Mouse (Mus musculus) layer of hippocampus, postnatal 25 days (tissue): ENCODE data around the gene Gabrq. TPM values are rescaled to one million over a fixed set of nuclear protein-coding genes. Genes with fewer than 3 reads are reported as not detected.

Experiments
- DNase-seq, 2 experiments: peaks; one replicate each; pipeline ENCODE4 v3.0.0; 2022; ENCODE audit warnings: mixed read lengths in 2 of 2, low spot score in 1 of 2; ENCODE audit errors: extremely low spot score in 1 of 2
- total RNA-seq, 2 experiments: library from RNA; stranded (reverse); gene quantifications; 2 replicates each; pipeline ENCODE4 v1.2.3; 2021

Gene Gabrq
- total RNA-seq = under 1 TPM; 0.73 to 0.79 TPM

DNA sequence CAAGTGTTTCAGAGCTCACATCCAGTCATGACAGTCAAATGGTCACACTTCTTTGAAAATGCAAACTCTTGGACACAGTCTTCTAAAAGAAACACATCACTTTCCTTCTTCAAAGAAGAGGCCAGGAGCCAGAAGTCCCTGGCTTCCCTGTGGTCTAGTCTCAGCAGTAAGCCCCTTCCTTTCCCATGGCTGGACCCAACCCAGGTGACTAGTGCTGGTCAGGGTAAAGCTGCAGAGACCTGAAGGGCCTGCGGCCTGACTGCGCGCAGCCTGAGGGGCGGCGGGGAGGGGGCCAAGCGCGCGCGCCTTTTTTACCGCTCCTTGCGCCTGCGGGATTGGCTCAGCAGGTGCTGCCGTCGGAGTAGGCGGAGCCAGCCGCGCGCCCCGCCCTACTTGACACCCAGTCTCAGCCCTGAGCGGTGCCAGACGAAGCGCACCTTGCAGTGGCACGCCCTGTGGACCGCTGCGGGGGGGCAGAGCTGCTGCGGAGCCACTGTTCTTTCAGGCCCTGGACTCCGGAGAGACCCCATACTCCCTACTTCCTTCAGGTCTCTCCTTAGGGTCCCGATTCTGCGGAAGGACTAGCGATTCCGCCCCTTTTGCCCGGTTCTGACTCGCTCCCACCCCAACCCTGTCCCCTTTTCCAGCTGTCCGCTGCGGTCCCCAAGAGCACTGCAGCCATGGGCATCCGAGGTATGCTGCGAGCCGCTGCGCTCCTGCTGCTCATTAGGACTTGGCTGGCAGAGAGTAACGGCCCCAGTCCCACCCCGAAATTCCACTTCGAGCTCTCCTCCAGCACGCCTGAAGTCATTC lies at the start of gene Gabrq:
Gene Gabrq (plus strand): TSS at position 403 of the 813 bp plus-strand sequence.
- DNase-seq = no peak

DNA sequence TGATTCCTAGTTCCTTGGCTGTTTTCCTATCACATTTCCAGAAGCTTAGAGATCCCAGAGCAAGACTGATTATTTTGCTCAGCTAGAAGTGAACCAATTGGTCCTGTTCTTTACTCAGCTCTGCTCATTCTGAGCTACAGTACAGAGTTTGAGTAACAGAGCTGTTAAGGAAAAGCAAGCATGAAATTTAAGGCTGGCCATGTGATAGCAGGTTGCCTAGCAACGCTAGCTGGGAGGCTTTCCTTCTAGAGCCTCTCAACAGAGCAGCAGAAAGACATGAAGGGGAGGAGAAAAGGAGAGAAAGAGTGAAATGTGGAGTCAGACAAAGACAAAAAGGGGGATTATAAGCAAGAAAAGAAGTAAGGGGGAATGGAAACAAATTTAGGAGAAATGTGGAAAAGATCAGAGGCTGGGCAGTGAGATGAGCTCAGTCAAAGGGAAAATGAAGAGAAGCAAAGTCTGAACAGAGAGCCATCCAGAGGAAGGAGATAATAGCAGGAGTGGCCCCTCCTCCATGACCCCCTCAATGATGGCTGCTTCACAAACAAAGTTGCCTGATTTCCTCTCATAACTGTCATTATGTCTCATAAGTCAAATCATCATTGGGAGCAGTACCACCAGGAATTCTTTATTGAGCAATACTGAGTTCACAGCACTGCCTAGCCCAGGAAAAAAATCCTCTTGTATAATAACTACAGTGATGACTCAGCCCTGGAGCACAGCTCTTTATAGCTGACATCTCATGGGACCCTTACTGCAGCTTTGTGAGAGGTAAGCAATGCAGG lies 36.0 kb upstream of the Gabrq start:
- no peak for DNase-seq

DNA sequence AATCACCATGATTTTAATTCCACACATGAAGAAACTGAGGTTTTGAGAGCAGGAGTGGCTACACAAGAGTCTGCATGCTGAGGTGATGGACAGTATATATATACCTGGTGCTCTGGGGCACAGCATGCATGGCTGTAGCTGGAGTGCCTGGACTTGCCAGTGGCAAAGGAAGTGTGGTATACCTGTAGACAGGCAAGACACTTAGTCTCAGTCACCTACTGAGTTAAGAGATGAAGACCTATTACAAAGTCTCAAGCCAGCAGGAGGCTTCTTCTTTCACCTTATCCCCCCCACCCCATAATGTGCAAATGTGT lies 35.5 kb upstream of the Gabrq start:
- DNase-seq = no peak

DNA sequence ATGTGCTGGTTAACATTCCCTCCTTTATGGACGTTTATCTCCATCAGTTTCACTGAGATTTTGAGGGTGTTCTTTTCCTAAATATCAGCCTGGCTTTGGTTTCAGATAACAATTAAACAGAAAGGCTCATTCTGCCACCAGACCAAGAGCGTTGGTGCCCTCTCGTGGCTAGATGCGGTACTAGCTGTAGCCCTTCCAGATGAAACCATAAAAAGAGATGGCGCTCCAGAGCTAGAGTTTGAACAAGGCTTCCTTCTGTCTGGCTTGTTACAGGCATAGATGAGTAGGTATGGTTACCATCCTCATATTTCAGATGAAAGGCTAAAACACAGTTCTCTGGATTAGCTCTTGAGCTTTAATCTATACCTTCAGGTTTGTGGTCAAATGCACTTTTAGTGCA lies 5.4 kb upstream of the Gabrq start:
- peak; percentile 61 to 94 for DNase-seq

DNA sequence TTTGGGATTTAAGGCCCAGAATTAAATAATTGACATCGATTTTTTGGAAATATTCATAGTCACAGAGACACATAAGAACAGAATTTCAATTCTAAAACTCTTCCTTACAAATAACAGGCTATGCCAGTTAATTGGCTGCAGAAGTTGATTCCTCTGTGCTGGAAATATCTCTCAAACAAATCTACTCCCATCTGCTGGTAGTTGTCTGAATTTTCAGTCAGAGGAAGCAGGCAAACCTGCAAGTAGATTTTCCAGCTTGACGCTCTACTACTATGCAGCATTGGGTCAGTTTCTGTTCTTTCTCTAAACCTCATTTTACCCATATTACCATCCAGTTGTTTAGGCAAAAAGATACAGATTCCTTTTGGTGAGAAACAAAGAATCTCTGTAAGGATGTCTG lies 1.7 kb upstream of the Gabrq start:
- DNase-seq = no peak

DNA sequence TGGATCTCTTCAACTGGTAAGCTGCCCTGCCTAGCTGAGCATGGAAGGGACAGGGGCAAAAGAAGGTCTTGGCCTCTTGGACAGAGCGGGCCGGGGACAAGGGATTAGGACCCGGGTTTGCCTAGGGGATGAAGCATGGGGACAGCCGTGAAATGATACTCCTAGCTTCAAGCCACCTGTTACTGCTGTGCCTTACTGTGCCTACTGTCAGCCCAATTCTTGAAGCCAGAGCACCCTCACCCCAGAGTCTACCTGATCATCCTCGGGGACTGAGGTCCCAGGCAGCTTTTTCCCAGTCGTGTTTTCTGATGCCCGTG lies 569 bp downstream of the Gabrq start:
- DNase-seq = no peak

Other genes starting within 250 kb of the Gabrq start
- 10 to 100 TPM; 30.0 to 38.2 TPM for gene Gabra3, start 168.3 kb upstream of the Gabrq start, total RNA-seq
- 10 to 100 TPM; 49.8 to 55.4 TPM for gene Cetn2, start 93.2 kb downstream of the Gabrq start, total RNA-seq
- 10 to 100 TPM; 23.6 to 27.6 TPM for gene Nsdhl, start 93.4 kb downstream of the Gabrq start, total RNA-seq
- 1 to 10 TPM in 1 of 2 experiments, under 1 TPM in 1; 0.69 to 1.5 TPM for gene Zfp185, start 162.2 kb downstream of the Gabrq start, total RNA-seq
- under 1 TPM; 0.25 to 0.38 TPM for gene Pnma5, start 211.9 kb downstream of the Gabrq start, total RNA-seq
- gene Pnma3, start 239.6 kb downstream of the Gabrq start, total RNA-seq = 10 to 100 TPM; 15.7 to 25.1 TPM